Mouse (Mus musculus): ENCODE data around the gene Trir. TPM values are rescaled to one million over a fixed set of nuclear protein-coding genes. Genes with fewer than 3 reads are reported as not detected.

Gene Trir
- polyA plus RNA-seq, 2 experiments: 135 to 168 TPM

- H3K4me2 ChIP-seq (replicated peaks; ENCODE audit: low read depth, low read length, severe bottlenecking): peak overlapping the region; percentile 44
- peak; percentile 72 for DNase-seq (ENCODE audit: low spot score)
- no peak for TF ChIP-seq POLR2A (IDR thresholded peaks at IDR 0.05; ENCODE audit: borderline replicate concordance, extremely low read depth, insufficient read depth, insufficient read length)
- WGBS: 2% methylated on average over 22 of the region's 26 CpGs
- H3K4me1 ChIP-seq (ENCODE audit: control insufficient read depth, insufficient read depth, low read length): no peaks in the 10 kb centered on the region
- ATAC-seq (ENCODE audit: low FRiP score, low read depth): no peak
- H3K27ac ChIP-seq (replicated peaks; ENCODE audit: low read depth, low read length): no peak overlapping the region
- peaks cover 9% of the 10 kb centered on the region for H3K36me3 ChIP-seq (ENCODE audit: control insufficient read depth, insufficient read depth, low read length)
- H3K9me3 ChIP-seq (ENCODE audit: control insufficient read depth, low read length): no peaks in the 10 kb centered on the region
- peak overlapping the region; percentile 24 for H3K4me3 ChIP-seq (replicated peaks; ENCODE audit: low read length)
- no peak overlapping the region for H3K9ac ChIP-seq (ENCODE audit: low read depth, low read length, severe bottlenecking)
- H3K27me3 ChIP-seq (ENCODE audit: control insufficient read depth, insufficient read depth, low read length): peaks cover 38% of the 10 kb centered on the region
Measured at GRCm38 (mm10) chr8:85013230-85013840, 13.3 kb upstream of the Trir start.

- Histone ChIP-seq H3K9ac (ENCODE audit: low read depth, low read length, severe bottlenecking) (no peak within 1 kb of the TSS), H3K27me3 (ENCODE audit: control insufficient read depth, insufficient read depth, low read length) (peaks cover 34% of the 10 kb centered on the region)
- WGBS: 56% methylated on average over 2 of the region's 2 CpGs
Measured at GRCm38 (mm10) chr8:85014431-85014830, 12.2 kb upstream of the Trir start, which contains the start of gene Best2. Gene Best2 (minus strand): TSS chr8:85014531.

GRCm38 (mm10) chr8:85016724-85017123 lies 9.9 kb upstream of the Trir start:
- DNase-seq (ENCODE audit: low spot score) (no peak), ATAC-seq (ENCODE audit: low FRiP score, low read depth) (no peak)
- H3K36me3 ChIP-seq (ENCODE audit: control insufficient read depth, insufficient read depth, low read length): peaks cover 28% of the 10 kb centered on the region
- no peaks in the 10 kb centered on the region for H3K4me1 ChIP-seq (ENCODE audit: control insufficient read depth, insufficient read depth, low read length)
- TF ChIP-seq POLR2A (IDR thresholded peaks at IDR 0.05; ENCODE audit: borderline replicate concordance, extremely low read depth, insufficient read depth, insufficient read length): no peak
- H3K4me3 ChIP-seq (replicated peaks; ENCODE audit: low read length): no peak overlapping the region
- peaks cover 18% of the 10 kb centered on the region for H3K27me3 ChIP-seq (ENCODE audit: control insufficient read depth, insufficient read depth, low read length)
- no peak overlapping the region for H3K4me2 ChIP-seq (replicated peaks; ENCODE audit: low read depth, low read length, severe bottlenecking)
- WGBS: 46% methylated on average over 10 of the region's 10 CpGs
- no peaks in the 10 kb centered on the region for H3K9me3 ChIP-seq (ENCODE audit: control insufficient read depth, low read length)
- H3K27ac ChIP-seq (replicated peaks; ENCODE audit: low read depth, low read length): no peak overlapping the region
- no peak overlapping the region for H3K9ac ChIP-seq (ENCODE audit: low read depth, low read length, severe bottlenecking)

More at GRCm38 (mm10) chr8:85014431-85014830, 12.2 kb upstream of the Trir start, which contains the start of gene Best2:
- DNase-seq (ENCODE audit: low spot score) (no peak), ATAC-seq (ENCODE audit: low FRiP score, low read depth) (no peak)
- Histone ChIP-seq H3K27ac (replicated peaks; ENCODE audit: low read depth, low read length) (no peak within 1 kb of the TSS), H3K9me3 (ENCODE audit: control insufficient read depth, low read length) (no peaks in the 10 kb centered on the region), H3K4me1 (ENCODE audit: control insufficient read depth, insufficient read depth, low read length) (no peaks in the 10 kb centered on the region), H3K36me3 (ENCODE audit: control insufficient read depth, insufficient read depth, low read length) (peaks cover 19% of the 10 kb centered on the region), H3K4me2 (replicated peaks; ENCODE audit: low read depth, low read length, severe bottlenecking) (peak within 1 kb of the TSS; percentile 44), H3K4me3 (replicated peaks; ENCODE audit: low read length) (peak within 1 kb of the TSS; percentile 24)
- TF ChIP-seq POLR2A (IDR thresholded peaks at IDR 0.05; ENCODE audit: borderline replicate concordance, extremely low read depth, insufficient read depth, insufficient read length): no peak

GRCm38 (mm10) chr8:85017209-85017608 lies 9.4 kb upstream of the Trir start:
- no peaks in the 10 kb centered on the region for H3K4me1 ChIP-seq (ENCODE audit: control insufficient read depth, insufficient read depth, low read length)
- H3K9me3 ChIP-seq (ENCODE audit: control insufficient read depth, low read length): no peaks in the 10 kb centered on the region
- H3K27ac ChIP-seq (replicated peaks; ENCODE audit: low read depth, low read length): no peak overlapping the region
- no peak for TF ChIP-seq POLR2A (IDR thresholded peaks at IDR 0.05; ENCODE audit: borderline replicate concordance, extremely low read depth, insufficient read depth, insufficient read length)
- H3K4me3 ChIP-seq (replicated peaks; ENCODE audit: low read length): no peak overlapping the region
- H3K9ac ChIP-seq (ENCODE audit: low read depth, low read length, severe bottlenecking): no peak overlapping the region
- H3K4me2 ChIP-seq (replicated peaks; ENCODE audit: low read depth, low read length, severe bottlenecking): no peak overlapping the region
- ATAC-seq (ENCODE audit: low FRiP score, low read depth): no peak
- DNase-seq (ENCODE audit: low spot score): no peak
- H3K27me3 ChIP-seq (ENCODE audit: control insufficient read depth, insufficient read depth, low read length): peaks cover 17% of the 10 kb centered on the region
- 53% methylated on average over 5 of the region's 5 CpGs for WGBS
- peaks cover 31% of the 10 kb centered on the region for H3K36me3 ChIP-seq (ENCODE audit: control insufficient read depth, insufficient read depth, low read length)

- Histone ChIP-seq H3K27ac (replicated peaks; ENCODE audit: low read depth, low read length) (no peak overlapping the region), H3K4me3 (replicated peaks; ENCODE audit: low read length) (no peak overlapping the region), H3K4me2 (replicated peaks; ENCODE audit: low read depth, low read length, severe bottlenecking) (no peak overlapping the region), H3K36me3 (ENCODE audit: control insufficient read depth, insufficient read depth, low read length) (peaks cover 47% of the 10 kb centered on the region), H3K27me3 (ENCODE audit: control insufficient read depth, insufficient read depth, low read length) (no peaks in the 10 kb centered on the region), H3K4me1 (ENCODE audit: control insufficient read depth, insufficient read depth, low read length) (peaks cover 17% of the 10 kb centered on the region), H3K9ac (ENCODE audit: low read depth, low read length, severe bottlenecking) (no peak overlapping the region), H3K9me3 (ENCODE audit: control insufficient read depth, low read length) (no peaks in the 10 kb centered on the region)
- WGBS: 92% methylated on average over 3 of the region's 3 CpGs
- ATAC-seq (ENCODE audit: low FRiP score, low read depth) (no peak), DNase-seq (ENCODE audit: low spot score) (no peak)
- TF ChIP-seq POLR2A (IDR thresholded peaks at IDR 0.05; ENCODE audit: borderline replicate concordance, extremely low read depth, insufficient read depth, insufficient read length): no peak
Measured at GRCm38 (mm10) chr8:85021514-85022055, 5.0 kb upstream of the Trir start.
